Mouse (Mus musculus): ENCODE results near the gene Col5a1.

GRCm38 (mm10) chr2:27838112-27838511 is 48.1 kb upstream of the Col5a1 start:
- no peak for TF ChIP-seq CTCF (IDR thresholded peaks at IDR 0.05; ENCODE audit: extremely low read depth, insufficient read depth, insufficient read length, insufficient replicate concordance)
- no peak for TF ChIP-seq POLR2A (IDR thresholded peaks at IDR 0.05; ENCODE audit: low read depth, low read length)

Data from spleen, adult 2 months (tissue).